27 mouse cellular contexts compared by ENCODE assay signal in the genomic region with DNA sequence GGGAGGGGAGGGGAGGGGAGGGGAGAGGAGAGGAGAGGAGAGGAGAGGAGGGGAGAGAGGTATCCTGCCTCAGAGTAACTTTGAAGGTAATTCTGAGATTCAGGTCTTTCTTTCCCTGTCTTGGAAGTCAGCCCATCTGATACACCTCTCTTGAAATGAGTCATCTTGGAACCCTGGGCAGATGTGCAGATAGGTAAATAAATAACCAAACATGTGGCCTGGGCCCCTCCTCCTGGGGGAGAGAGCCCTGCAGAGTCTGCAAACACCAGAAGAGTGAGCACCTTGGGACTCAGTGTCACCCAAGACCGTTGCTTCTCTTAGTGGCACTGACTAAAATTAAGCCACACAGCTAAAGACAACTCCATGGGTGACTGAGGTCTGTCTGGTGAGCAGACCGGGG. TPM values are rescaled to one million over a fixed set of nuclear protein-coding genes. Genes with fewer than 3 reads are reported as not detected.
A peak's percentile ranks its signal among the peaks of the same experiment; 100 is the strongest.
DNase-seq lines count a peak whose midpoint lies in the region; ATAC-seq and TF ChIP-seq lines count a peak whose summit lies in the region.
"Had no signal": no experiment of that assay in that cellular context is flagged by ENCODE, and none has a peak within 500 bp of the region (broad histone marks: within the 10 kb centered on the region; RNA-seq: fewer than 3 reads in every experiment).

No protein-coding gene starts in this region.

- TF ChIP-seq CTCF in lung, adult 2 months (IDR thresholded peaks at IDR 0.05; ENCODE audit: insufficient read depth, low read length) = no peak

- no peaks in the 10 kb centered on the region; the same call in 1 of the 2 replicates for H3K9me3 ChIP-seq in kidney, embryonic 14.5 days (ENCODE audit: control insufficient read depth, low read length)
- no peaks in the 10 kb centered on the region for H3K9me3 ChIP-seq in intestine, embryonic 15.5 days
- H3K9me3 ChIP-seq: embryonic facial prominence, embryonic 13.5 days; hindbrain, embryonic 15.5 days; limb, embryonic 15.5 days had no signal

- peak; percentile 38 to 39 for DNase-seq in kidney, adult 8-10 months
- DNase-seq in urinary bladder, postnatal 36 days (ENCODE audit: low spot score in 2 of 2) = peak; percentile 44 to 45
- DNase-seq in urinary bladder, postnatal 10 days (ENCODE audit: low spot score) = no peak
- peak; percentile 72 for DNase-seq in yolk sac, embryonic 10.5 days (ENCODE audit: low spot score)
- DNase-seq in heart, postnatal 25 days (ENCODE audit: low spot score) = no peak
- no peak for DNase-seq in lung, adult 2 months
- DNase-seq: cerebellum, adult 11 months; cerebellum, postnatal 25 days; left cerebral cortex, postnatal 4 days; retina, postnatal 1 day; right cerebral cortex, postnatal 25 days; spleen, adult 18-20 months; thymus, postnatal 14 days had no signal

- no peaks in the 10 kb centered on the region for H3K4me1 ChIP-seq in kidney, embryonic 14.5 days (ENCODE audit: control insufficient read depth, insufficient read depth, low read length)
- peaks cover 6% of the 10 kb centered on the region; the same call in 1 of the 2 replicates for H3K4me1 ChIP-seq in intestine, embryonic 15.5 days (replicated peaks)
- no peaks in the 10 kb centered on the region for H3K4me1 ChIP-seq in lung, adult 2 months (ENCODE audit: control insufficient read depth, insufficient read depth, low read length)

- no peak for ATAC-seq in kidney, embryonic 14.5 days (ENCODE audit: low FRiP score, low TSS enrichment)
- peak; percentile 67 for ATAC-seq in intestine, embryonic 15.5 days
- ATAC-seq: forebrain, embryonic 13.5 days; lung, postnatal 0 days; midbrain, embryonic 16.5 days had no signal

- intact Hi-C loops in heart, postnatal 25 days (cut with DNase I) = no loop called here

- H3K9ac ChIP-seq in kidney, embryonic 14.5 days (ENCODE audit: low read depth, low read length) = no peak overlapping the region
- no peak overlapping the region for H3K9ac ChIP-seq in intestine, embryonic 15.5 days
- H3K9ac ChIP-seq: embryonic facial prominence, embryonic 13.5 days; forebrain, embryonic 13.5 days; hindbrain, embryonic 15.5 days; limb, embryonic 15.5 days; neural tube, embryonic 13.5 days had no signal

- no peak overlapping the region for H3K27ac ChIP-seq in kidney, embryonic 14.5 days (ENCODE audit: low read depth, low read length)
- H3K27ac ChIP-seq in intestine, embryonic 15.5 days = no peak overlapping the region
- H3K27ac ChIP-seq: embryonic facial prominence, embryonic 13.5 days; forebrain, embryonic 13.5 days; hindbrain, embryonic 15.5 days; limb, embryonic 15.5 days; macrophage; neural tube, embryonic 13.5 days had no signal

- WGBS in kidney, embryonic 14.5 days = 79% methylated on average over 2 of the region's 2 CpGs
- 47% methylated on average over 2 of the region's 2 CpGs for WGBS in intestine, embryonic 15.5 days
- WGBS in lung, adult 2 months = 52% methylated on average over 2 of the region's 2 CpGs

- no peak for TF ChIP-seq POLR2A in lung, adult 2 months (IDR thresholded peaks at IDR 0.05; ENCODE audit: borderline replicate concordance, extremely low read depth, low read depth, low read length)

- no peak overlapping the region for H3K4me2 ChIP-seq in kidney, embryonic 14.5 days (replicated peaks; ENCODE audit: low read depth, low read length)
- H3K4me2 ChIP-seq in intestine, embryonic 15.5 days (replicated peaks) = no peak overlapping the region
- H3K4me2 ChIP-seq: embryonic facial prominence, embryonic 13.5 days; forebrain, embryonic 13.5 days; hindbrain, embryonic 15.5 days; limb, embryonic 15.5 days; neural tube, embryonic 13.5 days had no signal

- H3K4me3 ChIP-seq in kidney, embryonic 14.5 days (ENCODE audit: low read length) = no peak overlapping the region
- H3K4me3 ChIP-seq in intestine, embryonic 15.5 days (replicated peaks) = no peak overlapping the region
- H3K4me3 ChIP-seq in lung, adult 2 months (replicated peaks; ENCODE audit: extremely low read depth, low read depth, low read length) = no peak overlapping the region
- H3K4me3 ChIP-seq: embryonic facial prominence, embryonic 13.5 days; forebrain, embryonic 13.5 days; hindbrain, embryonic 15.5 days; limb, embryonic 15.5 days; myocyte; neural tube, embryonic 13.5 days had no signal

- no peaks in the 10 kb centered on the region for H3K27me3 ChIP-seq in kidney, embryonic 14.5 days (ENCODE audit: control insufficient read depth, insufficient read depth, low read length)
- no peaks in the 10 kb centered on the region for H3K27me3 ChIP-seq in intestine, embryonic 15.5 days (replicated peaks)
- H3K27me3 ChIP-seq: embryonic facial prominence, embryonic 13.5 days; forebrain, embryonic 13.5 days; hindbrain, embryonic 15.5 days; limb, embryonic 15.5 days; neural tube, embryonic 13.5 days had no signal

- no peaks in the 10 kb centered on the region for H3K36me3 ChIP-seq in kidney, embryonic 14.5 days (ENCODE audit: control insufficient read depth, insufficient read depth, low read length)
- H3K36me3 ChIP-seq in intestine, embryonic 15.5 days = no peaks in the 10 kb centered on the region
- H3K36me3 ChIP-seq: embryonic facial prominence, embryonic 13.5 days; hindbrain, embryonic 15.5 days; limb, embryonic 15.5 days; neural tube, embryonic 13.5 days had no signal

RNA-seq across cellular contexts. Expression of a gene that starts 25.6 kb away (rescaled TPM):
- polyA plus RNA-seq in kidney, embryonic 14.5 days (2014; fragmentation: Nextera tagmentation; extraction: Ambion mirVana) = 1.4 and 2.3 TPM in 2 replicates
- 4.3 and 4.4 TPM in 2 replicates for polyA plus RNA-seq in intestine, embryonic 15.5 days (2015; fragmentation: Nextera tagmentation; extraction: Ambion mirVana)
- total RNA-seq in heart, postnatal 25 days (2021) = under 1 TPM in 1 of 2 experiments, not detected in 1; 0.11 TPM
- polyA plus RNA-seq in lung, adult 2 months (2012; rRNA removed) = 0.11 and 6.3 TPM in 2 replicates
- total RNA-seq: adrenal gland, postnatal 36 days; heart, adult 8-10 months; hematopoietic stem cell, adult 5-6 weeks had no signal
- polyA plus RNA-seq: macrophage had no signal

Comparison
In these comparisons a context has a peak if more than half of its experiments do, and no peak if none do; other contexts are left out.
1. DNase-seq: peak in kidney, adult 8-10 months (2 of 2), urinary bladder, postnatal 36 days (2 of 2) and yolk sac, embryonic 10.5 days (single experiment); none in urinary bladder, postnatal 10 days (single experiment), heart, postnatal 25 days (single experiment) and lung, adult 2 months (single experiment).